Mouse (Mus musculus) gastrocnemius, postnatal 36 days (tissue): ENCODE results near the gene S100a13. TPM values are rescaled to one million over a fixed set of nuclear protein-coding genes. Genes with fewer than 3 reads are reported as not detected.

ENCODE experiments used
- DNase-seq, 2 experiments: peaks; one replicate each; pipeline ENCODE4 v3.0.0; 2022
- intact Hi-C: fragments of 180-260 bp; cut with DNase I; formaldehyde crosslinking; loops from one replicate; pipeline ENCODE4 v1.15.1; 2025
- long read RNA-seq, 2 experiments: library from polyadenylated mRNA; stranded (forward); transcript quantifications; one replicate each; pipeline ENCODE4 v2.0.0; 2021
- total RNA-seq, 2 experiments: library from RNA; stranded (reverse); gene quantifications; 2 replicates each; pipeline ENCODE4 v1.2.3; 2021

S100a13 gene
- 1 to 10 TPM; 9.2 to 9.6 TPM for total RNA-seq
- long read RNA-seq, experiment 1, partial matches to known transcripts, result 33 of 36 reads
- long read RNA-seq, experiment 1, other reads (novel, unspliced or antisense), result 3 of 36 reads
- long read RNA-seq, experiment 2, partial matches to known transcripts, result 47 of 49 reads
- long read RNA-seq, experiment 2, other reads (novel, unspliced or antisense), result 2 of 49 reads

- intact Hi-C loops, result no loop called here
- peak; percentile 67 to 76 for DNase-seq
Observed at GRCm38 (mm10) chr3:90513796-90514590, at the start of gene S100a13, which contains the start of gene S100a1. Gene S100a13, plus strand, starts transcription at chr3:90514435. Gene S100a1, minus strand, starts transcription at chr3:90514392.

- peak in 1 of 2 experiments; percentile 19 for DNase-seq
Observed at GRCm38 (mm10) chr3:90464552-90465080, 49.6 kb upstream of the S100a13 start.

GRCm38 (mm10) chr3:90465081-90465685 is 49.1 kb upstream of the S100a13 start:
- intact Hi-C loops, result loop anchor here (5.0 kb wide), 1 partner anchor 243 kb away; no protein-coding TSS in a partner anchor
- peak in 1 of 2 experiments; percentile 40 for DNase-seq

More at GRCm38 (mm10) chr3:90464552-90465080, 49.6 kb upstream of the S100a13 start:
- intact Hi-C loops, result loop anchor here (5.0 kb wide), 1 partner anchor 242 kb away; no protein-coding TSS in a partner anchor

DNA sequence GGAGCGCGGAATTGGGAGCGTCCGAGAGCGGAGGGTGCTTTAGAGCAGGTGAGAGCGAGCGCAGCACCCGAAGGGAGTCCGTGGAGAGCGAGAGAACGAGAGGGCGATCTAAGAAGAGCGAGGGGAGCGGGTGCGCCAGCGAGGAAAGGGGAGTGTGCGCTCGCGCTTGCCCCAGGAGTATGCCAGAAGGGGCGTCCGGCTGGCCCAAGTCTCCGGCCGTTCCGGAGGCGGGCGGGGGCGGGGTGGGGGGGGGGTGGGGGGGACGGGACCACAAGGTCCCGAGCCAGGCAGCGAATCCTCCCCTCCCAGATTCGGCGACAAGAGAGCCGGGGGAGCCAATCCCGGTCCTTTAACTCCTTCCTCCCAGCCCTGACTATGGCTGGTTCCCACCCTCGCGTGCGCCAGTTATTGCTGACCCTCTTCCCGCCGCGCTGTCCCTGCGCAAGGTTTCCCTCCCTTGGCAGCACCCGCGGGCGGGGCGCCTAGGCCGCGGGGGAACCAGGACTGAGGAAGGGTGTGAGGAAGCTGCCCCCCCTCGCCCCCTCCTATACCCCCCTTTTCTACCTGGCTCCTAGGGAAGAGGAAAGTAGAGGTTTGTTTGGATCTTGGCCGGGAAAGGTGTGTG is 48.4 kb upstream of the S100a13 start, which contains the start of gene Npr1:
TSS of gene Npr1 (minus strand) at position 181 of the 625 bp plus-strand sequence.
- intact Hi-C loops, result loop anchor here (1.0 to 5.0 kb wide), 2 partner anchors 53 to 243 kb away; no protein-coding TSS in a partner anchor
- peak; percentile 43 to 47 for DNase-seq

- peak in 1 of 2 experiments; percentile 35 for DNase-seq
- intact Hi-C loops, result loop anchor here (1.0 to 5.0 kb wide), 2 partner anchors 54 to 244 kb away; no protein-coding TSS in a partner anchor
Observed at GRCm38 (mm10) chr3:90466311-90466766, 47.9 kb upstream of the S100a13 start.

- DNase-seq, result no peak
- intact Hi-C loops, result loop anchor here (5.0 kb wide), 1 partner anchor 245 kb away; no protein-coding TSS in a partner anchor
Observed at GRCm38 (mm10) chr3:90467618-90468300, 46.5 kb upstream of the S100a13 start.

DNA sequence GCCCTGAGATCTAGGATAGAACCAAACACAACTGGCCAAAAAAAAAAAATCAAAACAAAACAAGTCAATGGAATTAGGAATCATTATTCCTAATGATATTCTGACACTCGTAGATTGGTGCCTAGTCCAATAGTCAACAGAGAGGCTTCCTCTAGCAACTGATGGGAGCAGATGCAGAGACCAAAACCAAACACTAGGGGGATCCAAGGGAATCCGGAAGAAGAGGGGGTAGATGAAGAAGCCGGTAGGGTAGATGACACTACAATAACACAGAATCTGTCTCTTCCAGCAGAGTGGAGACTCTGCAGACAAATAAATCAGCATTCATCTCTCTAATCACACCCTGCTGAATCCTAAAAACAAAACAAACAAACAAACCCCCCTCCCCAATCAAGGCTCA is 42.0 kb upstream of the S100a13 start:
- intact Hi-C loops, result no loop called here
- DNase-seq, result peak in 1 of 2 experiments; percentile 38

- DNase-seq, result no peak
- intact Hi-C loops, result no loop called here
Observed at GRCm38 (mm10) chr3:90475151-90475830, 38.9 kb upstream of the S100a13 start.

DNA sequence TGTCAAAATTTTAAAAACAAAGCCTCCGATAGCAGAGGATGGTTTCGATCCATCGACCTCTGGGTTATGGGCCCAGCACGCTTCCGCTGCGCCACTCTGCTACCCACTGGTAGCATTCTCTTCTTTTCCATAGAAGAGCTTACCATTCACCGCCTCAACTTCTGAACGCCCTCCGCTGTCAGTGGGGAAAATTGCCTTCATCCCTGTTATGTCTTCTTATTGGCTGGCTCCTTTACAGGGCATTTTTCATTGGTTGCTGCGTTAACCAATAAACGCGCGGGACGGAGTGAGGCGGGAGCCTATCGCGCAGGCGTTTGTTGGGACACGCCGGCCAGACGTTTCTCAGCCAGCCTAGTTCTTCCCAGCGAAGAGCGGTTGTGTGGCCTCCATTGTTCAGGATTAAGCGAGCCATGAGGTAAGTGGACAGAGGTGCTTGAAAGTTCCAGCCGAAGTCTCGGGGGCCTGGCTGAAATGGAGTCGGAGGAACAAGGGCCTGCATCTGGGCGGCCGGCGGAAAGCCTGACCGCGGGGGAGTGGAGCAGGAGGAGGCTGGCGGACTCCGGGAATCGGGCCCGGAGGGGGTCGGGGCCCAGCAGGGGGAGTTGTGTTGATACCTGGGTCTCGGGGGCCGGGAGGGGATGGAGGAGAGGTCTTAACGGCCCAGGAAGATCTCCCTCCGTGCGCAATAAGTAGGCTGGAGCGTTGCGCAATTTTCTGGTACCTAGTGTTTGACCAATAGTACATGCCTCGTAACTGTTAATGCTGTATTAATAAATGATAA is 38.2 kb upstream of the S100a13 start, which contains the start of gene Ilf2:
TSS of gene Ilf2 (plus strand) at position 296 of the 781 bp plus-strand sequence.
- peak; percentile 90 to 91 for DNase-seq
- intact Hi-C loops, result no loop called here

GRCm38 (mm10) chr3:90486998-90487397 is 27.2 kb upstream of the S100a13 start:
- intact Hi-C loops, result no loop called here
- DNase-seq, result no peak

GRCm38 (mm10) chr3:90488576-90488975 is 25.7 kb upstream of the S100a13 start:
- no peak for DNase-seq
- intact Hi-C loops, result no loop called here

DNA sequence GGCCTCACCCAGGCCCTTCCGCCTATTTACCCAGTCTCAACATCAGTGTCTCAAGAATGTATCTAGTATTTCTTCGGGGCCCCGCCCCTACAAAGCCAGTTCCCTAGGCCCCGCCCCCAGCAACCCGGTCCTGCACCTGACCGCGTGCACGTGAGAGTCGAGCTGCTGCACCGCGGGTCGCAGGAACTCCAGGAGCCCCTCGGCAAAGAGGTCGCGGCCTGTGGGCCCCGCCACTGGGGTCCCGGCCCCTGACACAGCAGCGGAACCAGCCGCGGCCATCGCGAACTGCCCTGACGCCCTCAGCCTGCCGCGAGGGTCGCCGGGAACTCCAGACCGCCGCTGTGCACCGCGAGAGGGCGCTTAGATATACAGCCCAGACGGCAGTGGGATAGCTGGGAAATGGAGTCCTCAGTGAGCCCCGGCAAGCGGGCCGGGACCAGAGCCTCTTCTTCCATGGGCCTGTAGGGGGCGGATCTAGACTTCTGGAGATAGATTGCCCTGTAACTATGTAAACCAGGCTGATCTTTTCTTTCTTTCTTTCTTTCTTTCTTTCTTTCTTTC is 23.5 kb upstream of the S100a13 start, which contains the start of gene Snapin:
TSS of gene Snapin (minus strand) at position 338 of the 561 bp plus-strand sequence.
- peak; percentile 94 for DNase-seq
- intact Hi-C loops, result loop anchor here (1.0 kb wide), 1 partner anchor 18 kb away; no protein-coding TSS in a partner anchor

GRCm38 (mm10) chr3:90491350-90491749 is 22.9 kb upstream of the S100a13 start:
- no peak for DNase-seq
- intact Hi-C loops, result no loop called here

DNA sequence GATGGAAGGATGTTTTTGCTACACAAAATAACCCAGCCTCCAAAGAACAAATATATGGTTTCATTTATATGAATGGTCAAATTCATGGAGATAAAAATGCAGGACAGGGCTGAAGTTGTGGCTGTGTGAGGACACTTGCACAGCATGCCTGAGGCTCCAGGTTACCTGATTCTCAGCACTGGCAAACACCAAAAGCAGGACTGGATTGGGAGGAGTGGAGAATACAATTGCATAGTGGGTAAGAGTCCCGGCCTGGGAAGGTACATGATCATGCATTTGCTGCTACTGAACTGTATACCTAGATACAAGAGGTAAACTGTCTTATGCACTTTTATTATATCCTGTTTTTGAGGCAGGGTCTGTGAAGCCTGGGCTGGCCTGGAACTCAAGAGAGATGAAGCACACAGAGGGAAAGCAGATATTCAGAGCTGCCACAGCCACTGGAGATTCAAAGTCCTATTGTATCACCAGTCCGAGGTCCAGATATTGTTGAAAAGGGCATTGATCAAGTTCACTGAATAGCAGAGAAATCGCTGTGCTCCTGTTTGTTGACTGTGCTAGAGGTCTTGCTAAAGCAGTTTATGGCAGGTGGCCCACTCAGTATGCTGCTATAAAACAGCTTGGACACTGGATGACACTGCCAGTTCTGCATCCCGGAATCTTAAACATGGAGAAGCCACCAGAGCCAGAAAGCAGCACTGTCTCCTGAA is 20.2 kb upstream of the S100a13 start:
- intact Hi-C loops, result no loop called here
- DNase-seq, result no peak

GRCm38 (mm10) chr3:90495850-90496525 is 18.2 kb upstream of the S100a13 start:
- intact Hi-C loops, result no loop called here
- no peak for DNase-seq

DNA sequence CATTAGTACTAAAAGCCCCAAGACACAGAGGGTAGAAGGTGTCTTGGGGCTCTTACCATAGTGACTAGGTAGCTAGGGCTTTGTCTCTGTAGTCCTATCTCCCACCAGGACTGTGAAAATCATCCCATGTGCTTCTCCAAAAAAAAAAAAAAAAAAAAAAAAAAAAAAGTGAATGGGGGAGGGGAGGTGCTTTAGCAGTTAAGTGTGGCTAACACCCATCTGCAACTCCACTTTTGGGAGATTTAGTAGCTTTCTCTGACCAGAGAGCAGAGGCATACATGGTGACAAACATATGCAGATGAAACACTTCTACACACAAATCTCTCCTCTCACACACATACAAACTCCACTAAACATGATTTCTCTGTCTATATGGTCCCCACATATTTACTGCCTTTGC is 16.6 kb upstream of the S100a13 start:
- intact Hi-C loops, result no loop called here
- DNase-seq, result no peak
